Mouse (Mus musculus): ENCODE measurements around the gene Col23a1.
"Not testable (repeated sequence)": the region's sequence is repeated elsewhere in the genome, so short reads cannot be mapped to it uniquely, and the experiment has no call there.

Col23a1 gene

GRCm38 (mm10) chr11:51328387-51328942, 38.7 kb downstream of the Col23a1 start:
- DNase-seq (ENCODE audit: low read depth, low spot score): no peak

- no peak for DNase-seq (ENCODE audit: low read depth, low spot score)
Observed at GRCm38 (mm10) chr11:51329837-51330714, 40.4 kb downstream of the Col23a1 start.

GRCm38 (mm10) chr11:51334017-51334416, 44.3 kb downstream of the Col23a1 start:
- no peak for DNase-seq (ENCODE audit: low read depth, low spot score)

GRCm38 (mm10) chr11:51337585-51337984, 47.9 kb downstream of the Col23a1 start:
- DNase-seq (ENCODE audit: low read depth, low spot score): no peak

- no peak for DNase-seq (ENCODE audit: low read depth, low spot score)
Observed at GRCm38 (mm10) chr11:51338416-51338815, 48.7 kb downstream of the Col23a1 start.

- no peak for DNase-seq (ENCODE audit: low read depth, low spot score)
Observed at GRCm38 (mm10) chr11:51341091-51341490, 51.4 kb downstream of the Col23a1 start.

GRCm38 (mm10) chr11:51342776-51343175, 53.1 kb downstream of the Col23a1 start:
- DNase-seq (ENCODE audit: low read depth, low spot score): no peak

- DNase-seq (ENCODE audit: low read depth, low spot score): no peak
Observed at GRCm38 (mm10) chr11:51343312-51343711, 53.6 kb downstream of the Col23a1 start.

GRCm38 (mm10) chr11:51343728-51344289, 54.1 kb downstream of the Col23a1 start:
- DNase-seq (ENCODE audit: low read depth, low spot score): no peak

- DNase-seq (ENCODE audit: low read depth, low spot score): no peak
Observed at GRCm38 (mm10) chr11:51345481-51346465, 56.1 kb downstream of the Col23a1 start.

GRCm38 (mm10) chr11:51347756-51348155, 58.0 kb downstream of the Col23a1 start:
- DNase-seq (ENCODE audit: low read depth, low spot score): no peak

GRCm38 (mm10) chr11:51349665-51350064, 59.9 kb downstream of the Col23a1 start:
- DNase-seq (ENCODE audit: low read depth, low spot score): no peak

- DNase-seq (ENCODE audit: low read depth, low spot score): no peak
Observed at GRCm38 (mm10) chr11:51351151-51351550, 61.4 kb downstream of the Col23a1 start.

- no peak for DNase-seq (ENCODE audit: low read depth, low spot score)
Observed at GRCm38 (mm10) chr11:51351841-51352240, 62.1 kb downstream of the Col23a1 start.

GRCm38 (mm10) chr11:51353746-51354145, 64.0 kb downstream of the Col23a1 start:
- no peak for DNase-seq (ENCODE audit: low read depth, low spot score)

- DNase-seq (ENCODE audit: low read depth, low spot score): not testable (repeated sequence)
Observed at GRCm38 (mm10) chr11:51358981-51359380, 69.3 kb downstream of the Col23a1 start.

- no peak for DNase-seq (ENCODE audit: low read depth, low spot score)
Observed at GRCm38 (mm10) chr11:51364353-51364752, 74.6 kb downstream of the Col23a1 start.

- no peak for DNase-seq (ENCODE audit: low read depth, low spot score)
Observed at GRCm38 (mm10) chr11:51367334-51367733, 77.6 kb downstream of the Col23a1 start.

GRCm38 (mm10) chr11:51370273-51370672, 80.6 kb downstream of the Col23a1 start:
- DNase-seq (ENCODE audit: low read depth, low spot score): no peak

- no peak for DNase-seq (ENCODE audit: low read depth, low spot score)
Observed at GRCm38 (mm10) chr11:51371321-51371720, 81.6 kb downstream of the Col23a1 start.

- DNase-seq (ENCODE audit: low read depth, low spot score): no peak
Observed at GRCm38 (mm10) chr11:51371926-51372325, 82.2 kb downstream of the Col23a1 start.

- DNase-seq (ENCODE audit: low read depth, low spot score): no peak
Observed at GRCm38 (mm10) chr11:51377199-51377598, 87.5 kb downstream of the Col23a1 start.

Data from retina, adult 2 months (tissue).